In genomic region chr17:79787201-79787600, GRCm38 (mm10) we compare ENCODE assay signal across 23 mouse cellular contexts.
DNase-seq lines count a peak whose midpoint lies in the region; ATAC-seq lines count a peak whose summit lies in the region.
"Had no signal": no experiment of that assay in that cellular context is flagged by ENCODE, and none has a peak within 500 bp of the region (broad histone marks: within the 10 kb centered on the region; RNA-seq: fewer than 3 reads in every experiment).

No protein-coding gene starts in this region.

- ATAC-seq in lung, embryonic 16.5 days (ENCODE audit: low read depth), result no peak; the same call in 1 of the 2 replicates
- ATAC-seq in megakaryocyte, adult 5-6 weeks (ENCODE audit: poor library complexity, severe bottlenecking), result peak; percentile 28
- ATAC-seq: forebrain, embryonic 16.5 days; intestine, postnatal 0 days; midbrain, embryonic 16.5 days had no signal

- no peak for DNase-seq in lung, adult 18-20 months
- DNase-seq in thymus, postnatal 14 days, result peak; percentile 53
- no peak for DNase-seq in urinary bladder, postnatal 36 days (ENCODE audit: low spot score in 2 of 2)
- DNase-seq in ovary, postnatal 14 days (ENCODE audit: low spot score), result no peak
- DNase-seq in liver, result no peak
- DNase-seq: cerebellum, adult 11 months; cerebellum, adult 9-10 months; right cerebral cortex, postnatal 4 days had no signal

- no peaks in the 10 kb centered on the region for H3K9me3 ChIP-seq in lung, embryonic 16.5 days (ENCODE audit: control insufficient read depth, low read length)
- H3K9me3 ChIP-seq: G1E; heart, embryonic 13.5 days; limb, embryonic 10.5 days; limb, embryonic 15.5 days; liver, embryonic 15.5 days; neural tube, embryonic 12.5 days had no signal

- H3K27me3 ChIP-seq in lung, embryonic 16.5 days (ENCODE audit: control insufficient read depth, insufficient read depth, low read depth, low read length), result no peaks in the 10 kb centered on the region
- H3K27me3 ChIP-seq: embryonic facial prominence, embryonic 13.5 days; heart, embryonic 13.5 days; limb, embryonic 15.5 days; liver, embryonic 15.5 days; neural tube, embryonic 12.5 days had no signal

- no peaks in the 10 kb centered on the region for H3K36me3 ChIP-seq in lung, embryonic 16.5 days (ENCODE audit: control insufficient read depth, insufficient read depth, low read length)
- H3K36me3 ChIP-seq: embryonic facial prominence, embryonic 13.5 days; G1E; heart, embryonic 13.5 days; limb, embryonic 10.5 days; limb, embryonic 15.5 days; liver, embryonic 15.5 days; neural tube, embryonic 12.5 days had no signal

- H3K9ac ChIP-seq in lung, embryonic 16.5 days (ENCODE audit: low read length), result no peak overlapping the region
- H3K9ac ChIP-seq: embryonic facial prominence, embryonic 13.5 days; heart, embryonic 13.5 days; hindbrain, embryonic 14.5 days; limb, embryonic 15.5 days; liver, embryonic 15.5 days; neural tube, embryonic 12.5 days had no signal

- H3K4me3 ChIP-seq in lung, embryonic 16.5 days (ENCODE audit: low read length), result no peak overlapping the region
- H3K4me3 ChIP-seq: embryonic facial prominence, embryonic 13.5 days; erythroblast, embryonic 14.5 days; heart, embryonic 13.5 days; limb, embryonic 10.5 days; limb, embryonic 15.5 days; liver, embryonic 15.5 days; neural tube, embryonic 12.5 days had no signal

- H3K4me1 ChIP-seq in lung, embryonic 16.5 days (replicated peaks; ENCODE audit: control insufficient read depth, insufficient read depth, low read length), result peaks cover 8% of the 10 kb centered on the region; the same call in 1 of the 2 replicates
- H3K4me1 ChIP-seq: embryonic facial prominence, embryonic 13.5 days; limb, embryonic 10.5 days; limb, embryonic 15.5 days; liver, embryonic 15.5 days; neural tube, embryonic 12.5 days had no signal

- WGBS in lung, embryonic 16.5 days, result 39% methylated on average over 2 of the region's 2 CpGs

- H3K27ac ChIP-seq in lung, embryonic 16.5 days (ENCODE audit: low read length), result peak overlapping the region; percentile 2
- H3K27ac ChIP-seq: embryonic facial prominence, embryonic 13.5 days; heart, embryonic 13.5 days; hindbrain, embryonic 14.5 days; limb, embryonic 10.5 days; limb, embryonic 15.5 days; liver, embryonic 15.5 days; neural tube, embryonic 12.5 days had no signal

- no peak overlapping the region for H3K4me2 ChIP-seq in lung, embryonic 16.5 days (ENCODE audit: low read depth, low read length)
- H3K4me2 ChIP-seq: embryonic facial prominence, embryonic 13.5 days; heart, embryonic 13.5 days; hindbrain, embryonic 14.5 days; limb, embryonic 15.5 days; liver, embryonic 15.5 days; midbrain, embryonic 11.5 days; neural tube, embryonic 12.5 days had no signal
